In genomic region chr13:55563266-55563879, GRCm38 (mm10) we compare ENCODE assay signal across 18 mouse cellular contexts. TPM values are rescaled to one million over a fixed set of nuclear protein-coding genes. Genes with fewer than 3 reads are reported as not detected.
DNase-seq lines count a peak whose midpoint lies in the region; ATAC-seq and TF ChIP-seq lines count a peak whose summit lies in the region.
"Had no signal": no experiment of that assay in that cellular context is flagged by ENCODE, and none has a peak within 500 bp of the region (broad histone marks: within the 10 kb centered on the region; RNA-seq: fewer than 3 reads in every experiment).

No protein-coding gene starts in this region.

- H3K4me2 ChIP-seq in stomach, postnatal 0 days (replicated peaks; ENCODE audit: low read depth): no peak overlapping the region
- H3K4me2 ChIP-seq: hindbrain, embryonic 12.5 days; liver, embryonic 13.5 days; neural tube, embryonic 15.5 days had no signal

- DNase-seq in gastrocnemius, adult 18-20 months (ENCODE audit: low spot score): peak; percentile 47
- no peak for DNase-seq in gastrocnemius, postnatal 4 days (ENCODE audit: low spot score in 2 of 2)
- DNase-seq in kidney, adult 9 months: peak; percentile 36
- no peak for DNase-seq in kidney, postnatal 25 days
- DNase-seq in lung, postnatal 36 days: peak; percentile 29
- DNase-seq in lung, postnatal 10 days: no peak
- no peak for DNase-seq in stomach, postnatal 0 days (ENCODE audit: low spot score)
- no peak for DNase-seq in thymus, postnatal 10 days (ENCODE audit: low spot score in 2 of 2)
- DNase-seq: adrenal gland, postnatal 14 days; cerebellum, adult 8-10 months; forebrain, postnatal 0 days; liver, embryonic 13.5 days; lung, adult 2 months had no signal

- no peak for ATAC-seq in stomach, postnatal 0 days (ENCODE audit: low FRiP score, low TSS enrichment)
- ATAC-seq: forebrain, postnatal 0 days had no signal

- H3K27me3 ChIP-seq in stomach, postnatal 0 days (ENCODE audit: control insufficient read depth, insufficient read depth, low read length): no peaks in the 10 kb centered on the region
- H3K27me3 ChIP-seq: hindbrain, embryonic 12.5 days; liver, embryonic 13.5 days; neural tube, embryonic 15.5 days had no signal

- H3K4me1 ChIP-seq in stomach, postnatal 0 days (replicated peaks; ENCODE audit: control insufficient read depth, insufficient read depth): no peaks in the 10 kb centered on the region

- H3K9me3 ChIP-seq in stomach, postnatal 0 days (ENCODE audit: control insufficient read depth, low read length): no peaks in the 10 kb centered on the region
- H3K9me3 ChIP-seq: hindbrain, embryonic 12.5 days; liver, embryonic 13.5 days; midbrain, embryonic 10.5 days; neural tube, embryonic 15.5 days had no signal

- no peak overlapping the region for H3K4me3 ChIP-seq in stomach, postnatal 0 days (ENCODE audit: low read depth, low read length)
- H3K4me3 ChIP-seq: hindbrain, embryonic 12.5 days; layer of hippocampus, adult 2 months; liver, embryonic 13.5 days; midbrain, embryonic 10.5 days; neural tube, embryonic 15.5 days had no signal

- H3K9ac ChIP-seq in stomach, postnatal 0 days (ENCODE audit: low read length): no peak overlapping the region
- H3K9ac ChIP-seq: forebrain, postnatal 0 days; hindbrain, embryonic 12.5 days; liver, embryonic 13.5 days; neural tube, embryonic 15.5 days had no signal

- H3K36me3 ChIP-seq in stomach, postnatal 0 days (ENCODE audit: control insufficient read depth, insufficient read depth, low read length): no peaks in the 10 kb centered on the region; the same call in 1 of the 2 replicates

- no peak overlapping the region for H3K27ac ChIP-seq in stomach, postnatal 0 days (replicated peaks)
- H3K27ac ChIP-seq: hindbrain, embryonic 12.5 days; layer of hippocampus, adult 2 months; liver, embryonic 13.5 days; macrophage; midbrain, embryonic 10.5 days; neural tube, embryonic 15.5 days had no signal

- WGBS in stomach, postnatal 0 days: 75% methylated on average over 7 of the region's 7 CpGs

- TF ChIP-seq CTCF in stomach, postnatal 0 days (IDR thresholded peaks at IDR 0.05; ENCODE audit: low read depth): no peak

- TF ChIP-seq EP300 in stomach, postnatal 0 days (optimal IDR thresholded peaks at IDR 0.05): no peak

RNA-seq across cellular contexts. Expression of gene Fam193b, which starts 7.5 kb away (rescaled TPM):
- 10 to 100 TPM in 1 of 2 experiments, 1 to 10 TPM in 1; 9.6 to 10.1 TPM for total RNA-seq in gastrocnemius, adult 18-20 months (2021)
- 10 to 100 TPM; 36.5 to 38.3 TPM for total RNA-seq in gastrocnemius, postnatal 4 days (2021)
- polyA plus RNA-seq in stomach, postnatal 0 days (2015; fragmentation: Nextera tagmentation; extraction: Ambion mirVana): 10.2 and 11.1 TPM in 2 replicates

RNA-seq across cellular contexts. Expression of gene Tmed9, which starts 10.2 kb away (rescaled TPM):
- 10 to 100 TPM; 46.0 to 59.5 TPM for total RNA-seq in gastrocnemius, adult 18-20 months (2021)
- total RNA-seq in gastrocnemius, postnatal 4 days (2021): 100 to 1,000 TPM; 149 to 150 TPM
- 123 and 136 TPM in 2 replicates for polyA plus RNA-seq in stomach, postnatal 0 days (2015; fragmentation: Nextera tagmentation; extraction: Ambion mirVana)

RNA-seq across cellular contexts. Expression of gene Ddx41, which starts 26.9 kb away (rescaled TPM):
- 10 to 100 TPM in 1 of 2 experiments, 1 to 10 TPM in 1; 9.1 to 12.0 TPM for total RNA-seq in gastrocnemius, adult 18-20 months (2021)
- 10 to 100 TPM; 19.9 to 20.9 TPM for total RNA-seq in gastrocnemius, postnatal 4 days (2021)
- 24.2 and 25.6 TPM in 2 replicates for polyA plus RNA-seq in stomach, postnatal 0 days (2015; fragmentation: Nextera tagmentation; extraction: Ambion mirVana)

RNA-seq across cellular contexts. Expression of gene Dok3, which starts 34.3 kb away (rescaled TPM):
- total RNA-seq in gastrocnemius, adult 18-20 months (2021): 1 to 10 TPM in 1 of 2 experiments, under 1 TPM in 1; 0.93 to 1.0 TPM
- total RNA-seq in gastrocnemius, postnatal 4 days (2021): 1 to 10 TPM; 3.1 to 3.3 TPM
- polyA plus RNA-seq in stomach, postnatal 0 days (2015; fragmentation: Nextera tagmentation; extraction: Ambion mirVana): 1.0 and 1.3 TPM in 2 replicates

RNA-seq across cellular contexts. Expression of gene B4galt7, which starts 36.3 kb away (rescaled TPM):
- total RNA-seq in gastrocnemius, adult 18-20 months (2021): 1 to 10 TPM; 4.7 to 6.8 TPM
- total RNA-seq in gastrocnemius, postnatal 4 days (2021): 10 to 100 TPM; 11.0 to 12.1 TPM
- polyA plus RNA-seq in stomach, postnatal 0 days (2015; fragmentation: Nextera tagmentation; extraction: Ambion mirVana): 15.9 and 16.0 TPM in 2 replicates

Comparison
In these comparisons a context has a peak if more than half of its experiments do, and no peak if none do; other contexts are left out.
1. DNase-seq: peak in gastrocnemius, adult 18-20 months (single experiment), kidney, adult 9 months (single experiment) and lung, postnatal 36 days (single experiment); none in gastrocnemius, postnatal 4 days (0 of 2), kidney, postnatal 25 days (0 of 2), lung, postnatal 10 days (single experiment), stomach, postnatal 0 days (single experiment) and thymus, postnatal 10 days (0 of 2).